Mouse (Mus musculus) embryonic stem cell, embryonic (primary cell): Measurements from ENCODE around the gene Gm9736.
"Not testable (repeated sequence)": the region's sequence is repeated elsewhere in the genome, so short reads cannot be mapped to it uniquely, and the experiment has no call there.

Source experiments
- CTCF ChIA-PET, 4 experiments: fragments of 300-600 bp in 2 of 4; fragments of 350-600 bp in 2 of 4; sonication (Branson Sonifier 250); formaldehyde crosslinking; loops; one replicate each; lab custom pipeline; 2022; ENCODE audit warnings: inconsistent platforms in 2 of 4; lab: Charles Lee
- POLR2A ChIA-PET, 4 experiments: fragments of 300-600 bp in 2 of 4; fragments of 350-600 bp in 2 of 4; sonication (Branson Sonifier 250); formaldehyde crosslinking; loops; one replicate each; lab custom pipeline; 2022; ENCODE audit warnings: antibody characterized with exemption in 4 of 4, inconsistent platforms in 1 of 4; lab: Charles Lee

The Gm9736 gene

DNA sequence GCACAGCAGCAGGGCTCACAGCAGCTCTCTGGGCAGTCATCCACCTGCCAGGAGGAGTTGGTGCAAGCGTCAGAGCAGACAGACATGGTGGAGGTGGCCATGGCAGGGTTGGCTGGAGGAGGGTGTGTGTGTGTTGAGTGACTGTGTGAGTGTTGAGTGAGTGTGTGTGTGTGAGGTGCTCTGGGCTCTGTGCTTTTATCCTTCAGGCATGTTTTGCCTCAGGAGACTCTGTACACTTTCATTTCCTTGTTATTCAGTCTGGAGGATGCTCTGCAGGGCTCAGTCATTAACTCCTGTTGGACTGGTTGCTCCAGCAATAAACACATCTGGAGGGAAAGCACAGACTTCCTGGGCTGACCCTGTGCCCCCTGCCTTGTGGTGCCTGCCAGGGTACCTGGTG is at the start of gene Gm9736:
Gm9736 (minus strand) TSS at position 101 of the 400 bp plus-strand sequence.
- CTCF ChIA-PET: interaction anchor here in 1 of 4 experiments (1.8 kb wide), 1 partner anchor 27 kb away, joined by 5 read pairs; no protein-coding TSS in a partner anchor
- POLR2A ChIA-PET: not testable (repeated sequence)

- POLR2A ChIA-PET: interaction anchor here in 2 of 4 experiments (0.5 to 1.3 kb wide), 2 partner anchors 217 to 1395 kb away, joined by 3 to 5 read pairs; partner anchors contain the start of gene Pttg1ip (in 1 of the 2)
- CTCF ChIA-PET: interaction anchor here in 2 of 4 experiments (0.5 to 0.7 kb wide), 2 partner anchors 9 to 17 kb away, joined by 3 read pairs; no protein-coding TSS in a partner anchor
Observed at GRCm38 (mm10) chr10:77798921-77799508, 47.9 kb upstream of the Gm9736 start, which contains the start of gene Gm19668. Gm19668 (minus strand) TSS chr10:77799133.

GRCm38 (mm10) chr10:77798164-77798920 is 47.2 kb upstream of the Gm9736 start:
- POLR2A ChIA-PET: not testable (repeated sequence)
- CTCF ChIA-PET: interaction anchor here in 2 of 4 experiments (0.5 to 0.7 kb wide), 2 partner anchors 9 to 17 kb away, joined by 3 read pairs; no protein-coding TSS in a partner anchor

DNA sequence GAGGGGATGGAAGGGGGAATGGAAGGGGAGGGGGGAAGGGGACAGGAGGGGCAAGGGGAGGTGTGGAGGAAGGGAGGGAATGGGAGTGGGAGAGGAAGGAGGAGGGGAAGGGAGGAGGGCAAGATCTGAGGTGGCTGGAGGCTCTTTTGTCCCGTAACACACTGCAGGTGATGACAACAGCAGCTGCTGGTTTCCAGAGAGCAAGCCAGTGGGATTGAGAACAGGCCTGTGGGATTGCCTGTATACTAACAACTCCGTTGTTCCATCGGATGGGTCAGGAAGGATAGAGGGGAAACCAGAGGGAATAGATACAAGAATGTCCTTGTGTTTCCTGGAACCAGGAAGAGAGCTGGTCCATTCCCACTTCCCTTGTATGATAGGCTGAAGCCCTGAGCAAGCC is 46.5 kb upstream of the Gm9736 start:
- POLR2A ChIA-PET: no interaction called here
- CTCF ChIA-PET: no interaction called here

DNA sequence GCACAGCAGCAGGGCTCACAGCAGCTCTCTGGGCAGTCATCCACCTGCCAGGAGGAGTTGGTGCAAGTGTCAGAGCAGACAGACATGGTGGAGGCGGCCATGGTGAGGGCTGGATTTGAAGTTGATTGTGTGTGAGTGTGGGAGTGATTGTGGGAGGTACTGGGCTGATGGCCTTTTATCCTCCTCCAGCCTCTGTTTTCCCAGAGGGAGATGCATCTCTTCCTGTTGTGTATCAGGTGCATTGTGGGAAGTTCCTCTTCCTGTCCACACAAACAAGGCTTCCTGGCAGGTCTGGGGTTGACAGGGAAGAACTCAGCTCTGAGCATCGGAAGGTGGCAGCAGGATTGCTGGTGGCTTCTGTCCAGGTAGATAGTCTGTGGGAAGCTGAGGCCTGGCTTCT is 43.8 kb upstream of the Gm9736 start, which contains the start of gene Gm9639:
Gm9639 (minus strand) TSS at position 101 of the 400 bp plus-strand sequence.
- POLR2A ChIA-PET: interaction anchor here in 1 of 4 experiments (0.6 kb wide), 1 partner anchor 32 kb away, joined by 4 read pairs; no protein-coding TSS in a partner anchor

GRCm38 (mm10) chr10:77788621-77789020 is 37.5 kb upstream of the Gm9736 start:
- ChIA-PET POLR2A (no interaction called here), CTCF (no interaction called here)

More for the DNA sequence above, 43.8 kb upstream of the Gm9736 start, which contains the start of gene Gm9639:
- CTCF ChIA-PET: interaction anchor here in 2 of 4 experiments (0.6 to 0.8 kb wide), 2 partner anchors 278 to 1449 kb away, joined by 3 to 4 read pairs; no protein-coding TSS in a partner anchor

- CTCF ChIA-PET, POLR2A ChIA-PET: not testable (repeated sequence)
Observed at GRCm38 (mm10) chr10:77787876-77788275, 36.7 kb upstream of the Gm9736 start, which contains the start of gene Gm7137. Gm7137 (minus strand) TSS chr10:77788200.

- CTCF ChIA-PET, POLR2A ChIA-PET: not testable (repeated sequence)
Observed at GRCm38 (mm10) chr10:77783396-77783795, 32.2 kb upstream of the Gm9736 start.

- CTCF ChIA-PET, POLR2A ChIA-PET: not testable (repeated sequence)
Observed at GRCm38 (mm10) chr10:77782442-77782841, 31.3 kb upstream of the Gm9736 start, which contains the start of gene Gm3250. Gm3250 (minus strand) TSS chr10:77782542.

- POLR2A ChIA-PET: not testable (repeated sequence)
Observed at GRCm38 (mm10) chr10:77776844-77777243, 25.7 kb upstream of the Gm9736 start, which contains the start of gene Gm7138. Gm7138 (minus strand) TSS chr10:77776944.

GRCm38 (mm10) chr10:77772142-77772541 is 21.0 kb upstream of the Gm9736 start:
- POLR2A ChIA-PET, CTCF ChIA-PET: not testable (repeated sequence)

More at GRCm38 (mm10) chr10:77776844-77777243, 25.7 kb upstream of the Gm9736 start, which contains the start of gene Gm7138:
- CTCF ChIA-PET: not testable (repeated sequence)

DNA sequence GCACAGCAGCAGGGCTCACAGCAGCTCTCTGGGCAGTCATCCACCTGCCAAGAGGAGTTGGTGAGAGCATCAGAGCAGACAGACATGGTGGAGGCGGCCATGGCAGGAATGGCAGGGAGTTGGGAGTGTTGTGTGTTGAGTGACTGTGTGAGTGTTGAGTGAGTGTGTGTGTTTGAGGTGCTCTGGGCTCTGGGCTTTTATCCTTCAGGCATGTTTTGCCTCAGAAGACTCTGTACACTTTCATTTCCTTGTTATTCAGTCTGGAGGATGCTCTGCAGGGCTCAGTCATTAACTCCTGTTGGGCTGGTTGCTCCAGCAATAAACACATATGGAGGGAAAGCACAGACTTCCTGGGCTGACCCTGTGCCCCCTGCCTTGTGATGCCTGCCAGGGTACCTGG is 20.1 kb upstream of the Gm9736 start, which contains the start of gene Gm3238:
Gm3238 (minus strand) TSS at position 101 of the 400 bp plus-strand sequence.
- POLR2A ChIA-PET, CTCF ChIA-PET: not testable (repeated sequence)

- CTCF ChIA-PET: no interaction called here
- POLR2A ChIA-PET: no interaction called here
Observed at GRCm38 (mm10) chr10:77769727-77770126, 18.6 kb upstream of the Gm9736 start.

GRCm38 (mm10) chr10:77759582-77759981 is 8.4 kb upstream of the Gm9736 start, which contains the start of gene Gm3233:
Gm3233 (minus strand) TSS chr10:77759682.
- CTCF ChIA-PET, POLR2A ChIA-PET: not testable (repeated sequence)

DNA sequence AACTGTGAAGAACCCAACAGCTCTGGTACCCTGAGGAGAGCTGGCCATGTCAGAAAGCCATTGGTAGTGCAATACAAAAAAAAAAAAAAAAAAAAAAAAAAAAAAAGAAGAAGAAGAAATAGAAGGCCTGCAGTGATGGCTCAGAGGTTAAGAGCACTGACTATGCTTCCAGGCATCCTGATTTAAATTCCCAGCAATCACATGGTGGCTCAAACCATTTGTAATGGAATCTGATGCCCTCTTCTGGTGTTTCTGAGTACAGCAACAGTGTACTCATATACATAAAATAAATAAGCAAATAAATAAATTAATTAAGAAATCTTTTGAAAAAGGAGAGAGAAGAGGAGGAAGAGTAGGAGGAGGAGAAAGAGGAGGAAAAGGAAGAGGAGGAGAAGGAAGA is 2.3 kb upstream of the Gm9736 start:
- CTCF ChIA-PET: interaction anchor here (0.6 to 1.9 kb wide), 13 partner anchors 56 to 1897 kb away, joined by 3 to 10 read pairs (median 5); partner anchors contain the start of gene Krtap10-10 (in 1 of the 4)

GRCm38 (mm10) chr10:77752312-77752711 is 1.2 kb upstream of the Gm9736 start:
- POLR2A ChIA-PET: not testable (repeated sequence)

More for the DNA sequence above, 2.3 kb upstream of the Gm9736 start:
- POLR2A ChIA-PET: no interaction called here

GRCm38 (mm10) chr10:77750686-77751085 is 468 bp downstream of the Gm9736 start:
- CTCF ChIA-PET: interaction anchor here in 1 of 4 experiments (1.8 kb wide), 1 partner anchor 26 kb away, joined by 5 read pairs; no protein-coding TSS in a partner anchor
- POLR2A ChIA-PET: not testable (repeated sequence)

More at GRCm38 (mm10) chr10:77752312-77752711, 1.2 kb upstream of the Gm9736 start:
- CTCF ChIA-PET: interaction anchor here (0.6 to 1.9 kb wide), 5 partner anchors 125 to 249 kb away, joined by 4 to 7 read pairs (median 5); no protein-coding TSS in a partner anchor

DNA sequence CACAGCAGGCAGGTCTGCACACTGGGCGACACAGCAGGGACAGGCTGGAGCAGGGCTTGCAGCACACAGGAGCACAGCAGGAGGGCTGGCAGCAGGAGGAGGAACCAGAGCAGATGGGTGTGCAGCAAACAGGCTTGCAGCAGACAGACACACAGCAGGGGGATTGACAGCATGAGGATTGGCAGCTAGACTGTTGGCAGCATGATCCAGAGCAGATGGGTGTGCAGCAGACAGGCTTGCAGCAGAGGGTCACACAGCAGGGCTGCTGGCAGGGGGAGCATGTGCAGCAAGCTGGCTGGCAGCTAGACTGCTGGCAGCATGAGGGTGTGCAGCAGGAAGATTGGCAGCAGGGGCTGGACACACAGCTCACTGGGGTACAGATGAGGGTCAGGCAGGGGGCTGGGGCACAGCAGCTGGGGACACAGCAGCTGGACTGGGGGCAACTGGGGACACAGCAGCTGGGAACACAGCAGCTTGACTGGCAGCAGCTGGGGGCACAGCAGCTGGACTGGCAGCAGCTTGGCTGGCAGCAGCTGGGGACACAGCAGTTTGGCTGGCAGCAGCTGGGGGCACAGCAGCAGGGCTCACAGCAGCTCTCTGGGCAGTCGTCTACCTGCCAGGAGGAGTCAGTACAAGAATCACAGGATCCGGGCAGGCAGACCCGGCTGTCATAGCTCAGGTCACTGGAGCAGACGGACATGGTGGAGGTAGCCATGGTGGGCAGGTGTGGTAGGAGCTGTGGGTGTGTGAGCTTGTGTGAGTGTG is 9.0 kb downstream of the Gm9736 start, which contains the start of gene Gm18596:
Gm18596 (minus strand) TSS at position 715 of the 765 bp plus-strand sequence.
- CTCF ChIA-PET: interaction anchor here (0.5 to 2.4 kb wide), 5 partner anchors 13 to 278 kb away, joined by 3 to 11 read pairs (median 4); partner anchors contain the start of gene Gm19402 (in 1 of the 4)
- POLR2A ChIA-PET: not testable (repeated sequence)
